In the genomic region with DNA sequence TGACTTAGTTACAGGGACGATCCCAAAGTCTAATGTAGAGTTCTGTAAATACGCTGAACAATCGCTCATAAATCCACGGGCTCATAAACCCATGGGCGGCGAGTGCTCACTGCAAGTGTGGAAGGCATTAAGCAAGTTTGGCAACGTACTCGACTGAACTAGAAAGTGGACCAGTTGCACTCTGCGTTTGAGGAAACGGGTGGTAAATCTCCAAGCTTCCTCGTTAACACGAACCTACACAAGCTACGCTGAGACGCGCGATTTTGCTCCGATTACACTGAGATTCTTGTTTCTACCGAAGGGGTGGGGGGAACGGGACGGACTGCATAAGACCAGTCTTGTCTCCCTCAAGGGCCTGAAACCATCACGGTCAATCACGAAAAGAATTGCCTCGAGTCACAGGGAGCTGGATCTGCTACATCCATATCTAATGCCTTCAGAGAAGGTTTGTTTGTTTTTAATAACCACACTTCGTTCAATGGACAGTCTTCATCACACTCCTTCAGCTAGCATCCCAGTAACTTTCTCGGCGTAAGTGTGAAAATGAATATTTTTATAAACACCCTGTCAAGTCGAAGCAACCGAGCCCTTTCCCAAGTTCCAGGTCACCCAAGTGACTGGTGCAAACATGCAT, we compare ENCODE assay signal across 8 mouse cellular contexts. TPM values are rescaled to one million over a fixed set of nuclear protein-coding genes. Genes with fewer than 3 reads are reported as not detected.
A peak's percentile ranks its signal among the peaks of the same experiment; 100 is the strongest.
DNase-seq lines count a peak whose midpoint lies in the region; ATAC-seq lines count a peak whose summit lies in the region.

No protein-coding gene starts in this region.

- H3K4me1 ChIP-seq in heart, embryonic 14.5 days (ENCODE audit: control insufficient read depth in 2 of 2, insufficient read depth in 2 of 2, low read length in 2 of 2) = peaks cover 12 to 33% of the 10 kb centered on the region in 2 experiments
- H3K4me1 ChIP-seq in limb, embryonic 11.5 days (ENCODE audit: control insufficient read depth, insufficient read depth, low read length) = peaks cover 13% of the 10 kb centered on the region
- peaks cover 26% of the 10 kb centered on the region for H3K4me1 ChIP-seq in midbrain, embryonic 14.5 days (ENCODE audit: control insufficient read depth, insufficient read depth, low read length)

- peak overlapping the region; percentile 100 for H3K9ac ChIP-seq in heart, embryonic 14.5 days (ENCODE audit: low read length)
- H3K9ac ChIP-seq in limb, embryonic 11.5 days (ENCODE audit: low read length) = peak overlapping the region; percentile 100
- H3K9ac ChIP-seq in midbrain, embryonic 14.5 days (replicated peaks; ENCODE audit: low read length) = peak overlapping the region; percentile 95

- 0 out of 2 replicates have a peak, but pooled peaks cover 3% of the 10 kb centered on the region for H3K36me3 ChIP-seq in heart, embryonic 14.5 days (ENCODE audit: control insufficient read depth, insufficient read depth, low read length)
- H3K36me3 ChIP-seq in limb, embryonic 11.5 days (ENCODE audit: control insufficient read depth, insufficient read depth, low read length) = no peaks in the 10 kb centered on the region
- H3K36me3 ChIP-seq in midbrain, embryonic 14.5 days (ENCODE audit: control insufficient read depth, insufficient read depth, low read length) = no peaks in the 10 kb centered on the region

- no peaks in the 10 kb centered on the region for H3K27me3 ChIP-seq in heart, embryonic 14.5 days (ENCODE audit: control insufficient read depth, insufficient read depth, low read length)
- no peaks in the 10 kb centered on the region for H3K27me3 ChIP-seq in limb, embryonic 11.5 days (ENCODE audit: control insufficient read depth, insufficient read depth, low read length)
- H3K27me3 ChIP-seq in midbrain, embryonic 14.5 days (ENCODE audit: control insufficient read depth, insufficient read depth, low read length) = no peaks in the 10 kb centered on the region

- DNase-seq in heart, adult 18-20 months = peak; percentile 48 to 66
- DNase-seq in heart, postnatal 25 days (ENCODE audit: low spot score) = no peak
- peak; percentile 57 for DNase-seq in brain, adult 2 months (ENCODE audit: low read depth, low spot score)
- DNase-seq in limb, embryonic 11.5 days (ENCODE audit: low spot score) = peak; percentile 52
- DNase-seq in midbrain, embryonic 14.5 days = peak; percentile 41
- peak; percentile 16 to 45 for DNase-seq in thymus, postnatal 10 days (ENCODE audit: low spot score in 2 of 2)
- DNase-seq in ovary, postnatal 10 days (ENCODE audit: low spot score) = no peak

- intact Hi-C loops in heart, postnatal 25 days (cut with DNase I) = loop anchor here (2.0 kb wide), 1 partner anchor 16 kb away; no protein-coding TSS in a partner anchor

- H3K4me3 ChIP-seq in heart, embryonic 14.5 days (ENCODE audit: control insufficient read depth in 1 of 2, insufficient read depth in 1 of 2, low read depth in 1 of 2, low read length in 2 of 2) = peak overlapping the region; percentile 73 to 87
- peak overlapping the region; percentile 77 for H3K4me3 ChIP-seq in limb, embryonic 11.5 days (ENCODE audit: low read depth, low read length)
- peak overlapping the region; percentile 98 for H3K4me3 ChIP-seq in midbrain, embryonic 14.5 days (replicated peaks; ENCODE audit: low read depth, low read length)

- 4% methylated on average over 28 of the region's 28 CpGs for WGBS in heart, embryonic 14.5 days
- 2% methylated on average over 28 of the region's 28 CpGs for WGBS in limb, embryonic 11.5 days
- 13% methylated on average over 28 of the region's 28 CpGs for WGBS in midbrain, embryonic 14.5 days

- H3K9me3 ChIP-seq in heart, embryonic 14.5 days (ENCODE audit: control insufficient read depth, low read length) = no peaks in the 10 kb centered on the region
- H3K9me3 ChIP-seq in limb, embryonic 11.5 days (ENCODE audit: control insufficient read depth, low read length) = no peaks in the 10 kb centered on the region
- no peaks in the 10 kb centered on the region for H3K9me3 ChIP-seq in midbrain, embryonic 14.5 days (ENCODE audit: control insufficient read depth, low read length)

- no peak for ATAC-seq in heart, embryonic 14.5 days (ENCODE audit: insufficient number of reproducible peaks, insufficient read depth, low FRiP score, low read depth)
- ATAC-seq in limb, embryonic 11.5 days (ENCODE audit: insufficient number of reproducible peaks, low FRiP score, low TSS enrichment, low read depth) = no peak
- no peak for ATAC-seq in midbrain, embryonic 14.5 days (ENCODE audit: low FRiP score, low TSS enrichment)

- H3K27ac ChIP-seq in heart, embryonic 14.5 days (replicated peaks in 1 of 2; ENCODE audit: control insufficient read depth in 1 of 2, insufficient read depth in 1 of 2, low read depth in 2 of 2, low read length in 2 of 2) = peak overlapping the region; percentile 95 to 100
- H3K27ac ChIP-seq in limb, embryonic 11.5 days (replicated peaks; ENCODE audit: low read depth, low read length) = peak overlapping the region; percentile 99
- H3K27ac ChIP-seq in midbrain, embryonic 14.5 days (replicated peaks; ENCODE audit: low read depth, low read length) = peak overlapping the region; percentile 95

- peak overlapping the region; percentile 88 for H3K4me2 ChIP-seq in heart, embryonic 14.5 days (ENCODE audit: low read length)
- H3K4me2 ChIP-seq in limb, embryonic 11.5 days (ENCODE audit: low read depth, severe bottlenecking) = peak overlapping the region; percentile 84
- H3K4me2 ChIP-seq in midbrain, embryonic 14.5 days (ENCODE audit: low read length) = peak overlapping the region; percentile 96

RNA-seq across cellular contexts. Expression of a gene that starts 1.0 kb away (rescaled TPM):
- total RNA-seq in heart, adult 18-20 months (2021) = 100 to 1,000 TPM; 228 to 240 TPM
- total RNA-seq in heart, postnatal 25 days (2021) = 100 to 1,000 TPM; 215 to 235 TPM
- polyA plus RNA-seq in heart, embryonic 14.5 days (2014; fragmentation: Nextera tagmentation; extraction: Ambion mirVana) = 407 and 410 TPM in 2 replicates
- polyA plus RNA-seq in limb, embryonic 11.5 days (2014; fragmentation: Nextera tagmentation; extraction: Ambion mirVana) = 554 and 576 TPM in 2 replicates
- 425 and 463 TPM in 2 replicates for polyA plus RNA-seq in midbrain, embryonic 14.5 days (2014; fragmentation: Nextera tagmentation; extraction: Ambion mirVana)

Comparison
In these comparisons a context has a peak if more than half of its experiments do, and no peak if none do; other contexts are left out.
1. DNase-seq: peak in heart, adult 18-20 months (2 of 2), brain, adult 2 months (single experiment), limb, embryonic 11.5 days (single experiment), midbrain, embryonic 14.5 days (single experiment) and thymus, postnatal 10 days (2 of 2); none in heart, postnatal 25 days (single experiment) and ovary, postnatal 10 days (single experiment).
2. Peak in every context shown above with its lines, with median percentiles within 50 percentile points of each other: H3K27ac ChIP-seq, H3K4me2 ChIP-seq, H3K4me3 ChIP-seq and H3K9ac ChIP-seq.